Mouse (Mus musculus) layer of hippocampus, adult 8-10 months (tissue): ENCODE measurements at regions not wholly inside any gene's neighbourhood (a gene's known extent, or its start where the extent isn't known, plus 50 kb on each side); places are given as distances from the start of the nearest gene placed in this dataset.

Source experiments
- DNase-seq, 2 experiments: peaks; one replicate each; pipeline ENCODE4 v3.0.0; 2022; ENCODE audit warnings: low spot score in 2 of 2

DNA sequence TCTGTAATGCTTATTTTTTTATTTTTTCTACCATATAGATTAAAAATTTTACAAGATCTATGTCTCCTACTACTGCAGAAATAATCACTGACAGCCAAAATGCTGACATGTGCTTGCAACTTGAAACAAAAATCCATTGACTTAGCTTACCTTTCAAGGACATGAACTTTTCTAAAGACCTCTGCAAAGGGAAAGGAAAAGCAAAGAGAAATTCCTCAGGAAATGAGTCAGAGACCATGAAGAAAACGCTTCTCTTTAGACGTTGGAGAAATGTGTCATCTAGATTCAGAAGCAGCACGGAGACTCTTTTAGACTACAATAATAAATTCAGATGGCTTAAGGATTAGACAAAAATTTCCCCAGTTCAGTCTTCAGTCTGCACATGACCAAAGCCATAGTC is 2188.6 kb upstream of the Tenm3 start:
- no peak for DNase-seq

DNA sequence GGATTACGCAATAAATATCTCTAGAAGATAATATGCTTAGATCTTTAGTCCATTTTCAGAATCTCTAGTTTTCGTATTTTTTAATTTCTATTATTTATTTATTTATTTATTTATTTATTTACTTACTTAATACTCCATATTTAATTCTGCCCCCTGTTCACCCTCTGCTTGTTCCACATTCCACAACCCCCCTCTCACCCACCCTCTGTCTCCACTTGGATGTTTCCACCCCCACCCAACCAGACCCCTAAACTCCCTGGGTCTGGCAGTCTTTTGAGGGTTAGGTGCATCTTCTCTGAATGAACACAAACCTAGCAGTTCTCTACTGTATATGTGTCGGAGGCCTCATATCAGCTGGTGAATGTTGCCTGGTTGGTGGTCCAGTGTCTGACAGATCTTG is 2166.8 kb upstream of the Tenm3 start:
- no peak for DNase-seq

DNA sequence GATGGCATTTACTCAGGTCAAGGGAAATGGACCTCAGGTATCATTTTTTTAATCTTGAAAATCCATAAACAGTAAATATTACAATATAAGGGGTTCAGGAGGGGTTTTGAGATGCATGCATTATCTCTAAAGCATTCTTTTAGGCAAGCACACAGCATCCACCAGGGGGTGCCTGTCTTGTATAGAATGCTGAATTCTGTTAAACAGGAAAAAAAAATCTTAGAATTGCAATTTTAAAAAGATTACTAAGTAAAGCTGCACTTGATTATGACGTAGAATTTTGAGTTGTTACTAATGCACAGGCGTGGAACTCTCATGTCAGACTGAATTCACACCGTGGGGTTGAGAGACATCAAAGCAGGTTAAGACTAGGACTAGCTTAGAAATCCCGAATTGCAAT is 2123.6 kb upstream of the Tenm3 start:
- peak in 1 of 2 experiments; percentile 11 for DNase-seq

DNA sequence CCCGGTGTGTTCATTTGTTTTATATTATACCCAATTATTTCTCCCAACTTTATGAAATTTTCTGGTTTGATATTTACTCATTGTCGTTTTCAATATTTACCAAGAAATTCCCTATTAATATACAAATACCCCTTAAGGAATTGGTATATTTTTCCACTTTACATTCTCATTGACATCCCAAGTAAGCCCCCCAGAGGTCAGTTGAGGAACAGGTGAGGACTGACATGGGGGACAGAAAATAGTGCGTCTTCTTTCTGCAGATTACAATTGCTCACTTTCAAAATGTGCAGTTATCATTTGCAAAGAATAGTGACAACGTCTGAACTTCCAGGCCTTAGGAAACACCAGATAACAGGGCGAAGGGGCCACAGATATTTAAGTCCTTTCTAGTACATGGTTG is 2073.8 kb upstream of the Tenm3 start:
- no peak for DNase-seq

DNA sequence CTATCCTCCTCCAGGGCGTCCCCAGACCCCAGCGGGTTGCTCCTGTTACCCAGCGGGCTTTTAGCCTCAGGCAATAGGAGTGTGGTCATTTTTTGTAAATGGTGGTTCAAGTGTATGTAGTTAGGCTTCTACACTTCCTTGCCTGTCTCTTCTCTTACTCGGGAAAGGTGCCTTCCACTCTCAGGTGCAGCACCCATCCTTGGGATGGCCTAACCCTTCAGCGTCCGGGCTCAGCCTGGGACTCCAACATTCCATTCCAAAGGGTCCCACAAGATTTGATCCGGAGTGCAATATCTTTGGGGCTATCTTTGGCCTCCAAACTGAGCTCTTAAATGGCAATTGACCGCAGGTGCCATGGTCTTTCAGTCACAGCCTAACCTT is 2073.0 kb upstream of the Tenm3 start:
- DNase-seq: no peak

DNA sequence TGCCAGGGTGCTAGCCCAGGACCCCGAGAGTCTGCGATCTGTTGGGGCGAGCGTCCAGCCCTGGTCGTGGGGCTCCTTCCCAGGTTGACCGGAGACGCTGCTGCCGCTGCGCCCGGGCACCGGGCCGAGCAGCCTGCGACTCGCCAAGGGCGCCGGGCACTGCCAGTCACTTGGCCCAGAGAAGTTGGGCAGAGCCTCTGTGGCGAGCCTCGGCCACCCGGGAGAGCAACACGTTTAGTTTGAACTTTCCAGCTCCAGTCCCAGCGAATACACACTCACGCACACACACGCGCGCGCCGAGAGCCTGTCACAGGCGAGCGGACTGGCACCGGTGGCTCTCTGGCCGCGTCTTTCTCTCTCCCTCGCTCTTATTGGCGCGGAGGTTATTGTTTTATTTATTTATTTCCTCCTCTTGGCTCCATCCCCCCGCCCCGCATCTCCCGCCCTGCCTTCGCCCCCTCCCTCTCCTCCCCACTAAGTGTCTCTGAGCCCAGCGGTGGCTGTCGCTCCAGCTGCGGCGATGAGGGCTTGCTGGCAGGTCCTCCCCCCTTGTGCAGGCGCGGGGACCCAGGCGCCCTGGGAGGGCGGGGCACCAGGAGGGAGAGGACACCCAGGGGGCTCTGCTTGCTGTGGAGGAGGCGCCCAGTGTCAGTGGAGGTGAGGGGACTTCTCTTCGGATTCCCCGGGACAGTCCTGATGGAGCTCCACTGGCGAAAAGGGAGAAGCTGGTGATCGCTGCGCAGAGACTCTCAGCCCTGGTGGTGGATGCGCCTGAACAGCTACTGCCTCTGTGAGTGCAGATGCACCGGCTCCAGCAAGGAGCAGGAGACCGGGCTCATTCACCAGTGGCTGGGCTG is 2072.4 kb upstream of the Tenm3 start:
- DNase-seq: peak; percentile 29 to 38

DNA sequence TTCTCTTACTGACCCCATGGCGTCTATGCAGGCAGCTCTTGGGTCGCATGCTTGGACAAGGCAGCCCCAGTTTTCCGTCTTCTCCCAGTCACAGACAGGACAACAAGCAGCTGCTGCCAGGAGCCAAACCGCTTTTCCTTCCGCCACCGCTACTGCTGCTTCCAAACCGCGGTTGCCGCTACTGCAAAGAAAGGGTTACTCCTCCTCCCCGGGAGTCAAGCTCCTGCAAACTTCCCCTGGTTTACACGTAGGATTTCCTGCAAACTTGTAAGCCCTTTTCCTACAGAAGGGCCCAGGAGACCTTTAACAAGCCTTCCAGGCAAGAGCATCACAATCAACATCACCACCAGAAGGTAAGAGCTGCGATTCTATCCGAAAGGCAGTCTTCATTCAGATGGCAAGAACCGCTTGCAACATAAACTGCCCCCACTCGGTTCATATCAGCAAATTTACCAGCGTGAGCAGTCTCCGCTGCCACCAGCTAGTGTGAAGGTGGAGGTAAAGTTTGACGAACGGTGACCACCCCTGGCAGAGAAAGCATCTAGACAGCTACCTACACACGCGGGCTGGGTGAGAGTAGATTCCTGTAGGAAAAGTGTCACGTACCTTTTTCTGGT is 2071.6 kb upstream of the Tenm3 start:
- DNase-seq: peak in 1 of 2 experiments; percentile 25

DNA sequence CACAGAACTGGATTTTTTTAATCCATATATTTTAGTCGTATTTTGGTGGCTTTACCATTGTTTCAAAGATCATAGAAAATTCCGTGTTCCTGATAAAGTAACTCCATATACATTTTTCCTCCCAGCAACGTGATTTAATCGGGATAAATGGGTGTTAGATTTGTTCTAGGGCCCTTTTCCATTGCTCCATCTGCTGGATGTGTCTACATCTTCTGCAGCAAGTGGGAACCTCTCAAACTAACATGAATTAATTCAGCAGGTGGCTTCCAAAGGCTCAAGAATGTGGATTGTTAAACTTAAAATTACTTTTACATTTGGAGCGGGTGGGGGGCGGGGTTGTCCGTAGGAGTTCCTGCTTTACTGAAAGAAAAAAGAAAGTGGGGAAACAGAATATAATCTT is 2070.9 kb upstream of the Tenm3 start:
- DNase-seq: no peak

DNA sequence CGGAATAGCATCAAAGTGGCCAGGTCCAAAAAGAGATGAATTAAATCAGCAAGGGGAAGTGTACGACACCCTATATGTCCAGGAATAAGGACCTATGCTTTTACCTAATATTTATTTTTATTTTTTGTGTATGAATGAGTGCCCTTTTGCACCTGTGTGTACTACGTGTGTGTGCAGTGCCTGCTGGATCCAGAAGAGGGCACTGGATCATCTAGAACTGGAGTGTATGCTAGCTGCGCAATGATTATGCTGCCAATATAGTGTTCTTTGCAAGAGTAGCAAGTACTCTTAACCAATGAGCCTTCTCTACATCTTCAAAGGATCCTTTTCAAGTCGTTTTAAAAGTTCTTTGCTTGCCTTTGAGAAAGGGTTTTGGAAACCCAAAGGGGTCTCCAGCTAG is 2034.4 kb upstream of the Tenm3 start:
- no peak for DNase-seq
